Mouse (Mus musculus): Measurements from ENCODE around the gene Il3ra. TPM values are rescaled to one million over a fixed set of nuclear protein-coding genes. Genes with fewer than 3 reads are reported as not detected.

Il3ra gene
- total and polyA plus RNA-seq, 3 experiments = 0.64 to 4.8 (median 1.3) TPM

- no peak overlapping the region for H3K4me3 ChIP-seq (replicated peaks in 1 of 3; ENCODE audit: low read depth in 2 of 3, low read length in 2 of 3, poor library complexity in 1 of 3)
- H3K9ac ChIP-seq (ENCODE audit: insufficient read depth, low read depth) = no peak overlapping the region
- no peak for TF ChIP-seq ZC3H11A (IDR thresholded peaks at IDR 0.05; ENCODE audit: low read depth, low read length)
- TF ChIP-seq MAZ (IDR thresholded peaks at IDR 0.05; ENCODE audit: low read depth, low read length) = no peak
- no peak for TF ChIP-seq CHD2 (IDR thresholded peaks at IDR 0.05; ENCODE audit: low read length)
- TF ChIP-seq NELFE (IDR thresholded peaks at IDR 0.05; ENCODE audit: low read depth, low read length) = no peak
- no peak for TF ChIP-seq CHD1 (IDR thresholded peaks at IDR 0.05; ENCODE audit: low read depth, low read length)
- TF ChIP-seq ZNF384 (IDR thresholded peaks at IDR 0.05; ENCODE audit: low read depth, low read length) = no peak
- TF ChIP-seq MEF2A (IDR thresholded peaks at IDR 0.05; ENCODE audit: borderline replicate concordance, low read depth, low read length) = no peak
- no peak for TF ChIP-seq JUND (conservative IDR thresholded peaks at IDR 0.05; ENCODE audit: low read depth, low read length)
- TF ChIP-seq E2F4 (IDR thresholded peaks at IDR 0.05; ENCODE audit: insufficient replicate concordance, low read depth, low read length) = no peak
- TF ChIP-seq RAD21 (IDR thresholded peaks at IDR 0.05; ENCODE audit: low read depth, low read length) = no peak
- TF ChIP-seq POLR2A (IDR thresholded peaks at IDR 0.05; ENCODE audit: low read depth, low read length) = no peak
- TF ChIP-seq CTCF (conservative IDR thresholded peaks at IDR 0.05 in 1 of 2, IDR thresholded peaks at IDR 0.05 in 1 of 2; ENCODE audit: low read depth in 2 of 2, low read length in 2 of 2) = no peak
- H3K9me3 ChIP-seq (replicated peaks; ENCODE audit: low read length) = peaks cover 55% of the 10 kb centered on the region
- no peak overlapping the region for H3K27ac ChIP-seq (ENCODE audit: insufficient read depth, low read depth)
- dilution Hi-C loops (cut with MboI; ENCODE audit: extremely low pct_ligation_motif_present, extremely low pct_unique_long_range_greater_than_20kb, low sequenced_read_pairs) = no loop called here
- DNase-seq (ENCODE audit: extremely low read depth) = peak; percentile 15
- no peaks in the 10 kb centered on the region for H3K27me3 ChIP-seq (replicated peaks)
- H3K4me2 ChIP-seq (ENCODE audit: insufficient read depth, low read depth, poor library complexity, severe bottlenecking) = no peak overlapping the region
- H3K79me2 ChIP-seq (replicated peaks; ENCODE audit: control insufficient read depth, extremely low read depth, insufficient read depth, poor library complexity, severe bottlenecking) = no peaks in the 10 kb centered on the region
- H3K4me1 ChIP-seq (ENCODE audit: control insufficient read depth in 1 of 2, insufficient read depth in 2 of 2) = no peaks in the 10 kb centered on the region
- peaks cover 0 to 7% of the 10 kb centered on the region in 2 experiments for H3K36me3 ChIP-seq (replicated peaks in 1 of 2; ENCODE audit: control insufficient read depth in 1 of 2, insufficient read depth in 1 of 2, low read length in 1 of 2)
- in situ Hi-C loops (cut with MboI; ENCODE audit: low pct_ligation_motif_present, low pct_unique_long_range_greater_than_20kb, low sequenced_read_pairs) = no loop called here
Measured at GRCm38 (mm10) chr14:14354511-14355359, 8.7 kb downstream of the Il3ra start.

- no peak overlapping the region for H3K27ac ChIP-seq (ENCODE audit: insufficient read depth, low read depth)
- TF ChIP-seq MAFK (IDR thresholded peaks at IDR 0.05; ENCODE audit: insufficient replicate concordance, low read length) (no peak), TBP (conservative IDR thresholded peaks at IDR 0.05; ENCODE audit: low read depth, low read length) (no peak), GABPA (IDR thresholded peaks at IDR 0.05; ENCODE audit: insufficient replicate concordance, low read depth, low read length) (no peak), CTCF (conservative IDR thresholded peaks at IDR 0.05 in 1 of 2, IDR thresholded peaks at IDR 0.05 in 1 of 2; ENCODE audit: low read depth in 2 of 2, low read length in 2 of 2) (no peak), RCOR1 (conservative IDR thresholded peaks at IDR 0.05; ENCODE audit: low read depth, low read length) (no peak), SMC3 (IDR thresholded peaks at IDR 0.05; ENCODE audit: low read depth, low read length) (no peak), MYC (IDR thresholded peaks at IDR 0.05; ENCODE audit: low read depth, low read length) (no peak), USF2 (conservative IDR thresholded peaks at IDR 0.05; ENCODE audit: low read depth, low read length) (no peak), ZKSCAN1 (IDR thresholded peaks at IDR 0.05; ENCODE audit: borderline replicate concordance, low read depth, low read length) (no peak), USF1 (IDR thresholded peaks at IDR 0.05; ENCODE audit: low read depth, low read length) (no peak), RAD21 (IDR thresholded peaks at IDR 0.05; ENCODE audit: low read depth, low read length) (no peak), IRF4 (IDR thresholded peaks at IDR 0.05; ENCODE audit: low read depth, low read length) (no peak), MEF2A (IDR thresholded peaks at IDR 0.05; ENCODE audit: borderline replicate concordance, low read depth, low read length) (no peak), HCFC1 (IDR thresholded peaks at IDR 0.05; ENCODE audit: low read depth, low read length) (no peak), MAX (IDR thresholded peaks at IDR 0.05; ENCODE audit: low read length) (no peak), BHLHE40 (IDR thresholded peaks at IDR 0.05; ENCODE audit: low read depth, low read length) (no peak), E2F4 (IDR thresholded peaks at IDR 0.05; ENCODE audit: insufficient replicate concordance, low read depth, low read length) (no peak), SIN3A (IDR thresholded peaks at IDR 0.05; ENCODE audit: low read length) (no peak), MXI1 (IDR thresholded peaks at IDR 0.05; ENCODE audit: low read depth, low read length) (no peak), JUND (conservative IDR thresholded peaks at IDR 0.05; ENCODE audit: low read depth, low read length) (no peak)
- no peaks in the 10 kb centered on the region for H3K4me1 ChIP-seq (ENCODE audit: control insufficient read depth in 1 of 2, insufficient read depth in 2 of 2)
- H3K4me3 ChIP-seq (replicated peaks in 1 of 3; ENCODE audit: low read depth in 2 of 3, low read length in 2 of 3, poor library complexity in 1 of 3) = no peak overlapping the region
- no peak for DNase-seq (ENCODE audit: extremely low read depth)
- H3K4me2 ChIP-seq (ENCODE audit: insufficient read depth, low read depth, poor library complexity, severe bottlenecking) = no peak overlapping the region
- in situ Hi-C loops (cut with MboI; ENCODE audit: low pct_ligation_motif_present, low pct_unique_long_range_greater_than_20kb, low sequenced_read_pairs) (no loop called here), dilution Hi-C loops (cut with MboI; ENCODE audit: extremely low pct_ligation_motif_present, extremely low pct_unique_long_range_greater_than_20kb, low sequenced_read_pairs) (no loop called here)
- no peaks in the 10 kb centered on the region for H3K27me3 ChIP-seq (replicated peaks)
- H3K9ac ChIP-seq (ENCODE audit: insufficient read depth, low read depth) = no peak overlapping the region
- H3K9me3 ChIP-seq (replicated peaks; ENCODE audit: low read length) = peaks cover 49% of the 10 kb centered on the region
- peaks cover 0 to 2% of the 10 kb centered on the region in 2 experiments for H3K36me3 ChIP-seq (replicated peaks in 1 of 2; ENCODE audit: control insufficient read depth in 1 of 2, insufficient read depth in 1 of 2, low read length in 1 of 2)
- H3K79me2 ChIP-seq (replicated peaks; ENCODE audit: control insufficient read depth, extremely low read depth, insufficient read depth, poor library complexity, severe bottlenecking) = no peaks in the 10 kb centered on the region
Measured at GRCm38 (mm10) chr14:14355360-14355646, 9.2 kb downstream of the Il3ra start.

Data from CH12.LX (cell line).